Mouse (Mus musculus): ENCODE measurements around the gene Btbd1. TPM values are rescaled to one million over a fixed set of nuclear protein-coding genes. Genes with fewer than 3 reads are reported as not detected.
"Not testable (repeated sequence)": the region's sequence is repeated elsewhere in the genome, so short reads cannot be mapped to it uniquely, and the experiment has no call there.

The Btbd1 gene
- total RNA-seq, 4 experiments from 2014 or later = 97.8 to 114 (median 106) TPM

GRCm38 (mm10) chr7:81850171-81850570 lies 20.9 kb upstream of the Btbd1 start:
- no peak for DNase-seq (ENCODE audit: low spot score in 2 of 2)

GRCm38 (mm10) chr7:81849633-81850032 lies 20.4 kb upstream of the Btbd1 start:
- DNase-seq (ENCODE audit: low spot score in 2 of 2) = no peak

DNA sequence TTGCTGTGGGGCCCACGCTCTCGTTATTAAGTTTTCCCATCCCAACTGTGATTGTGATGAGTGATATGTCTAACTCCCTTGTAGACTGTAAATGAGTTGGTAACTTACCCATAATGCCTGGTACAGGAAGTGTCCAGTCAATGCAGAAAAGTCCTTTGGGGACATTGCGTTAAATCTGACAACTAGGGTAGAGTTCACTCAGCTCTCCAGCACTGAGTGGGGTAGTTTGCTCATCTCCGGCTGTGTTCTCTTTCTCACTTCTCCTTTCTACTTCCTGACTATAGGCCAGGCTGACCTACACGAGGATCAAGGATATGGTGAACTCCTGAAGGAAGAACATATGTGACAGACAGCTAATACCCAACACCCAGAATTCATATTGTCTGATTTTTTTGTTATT lies 20.0 kb upstream of the Btbd1 start:
- no peak for DNase-seq (ENCODE audit: low spot score in 2 of 2)

GRCm38 (mm10) chr7:81847777-81848176 lies 18.5 kb upstream of the Btbd1 start:
- no peak for DNase-seq (ENCODE audit: low spot score in 2 of 2)

GRCm38 (mm10) chr7:81847010-81847409 lies 17.8 kb upstream of the Btbd1 start:
- DNase-seq (ENCODE audit: low spot score in 2 of 2) = no peak

GRCm38 (mm10) chr7:81846008-81846407 lies 16.8 kb upstream of the Btbd1 start:
- no peak for DNase-seq (ENCODE audit: low spot score in 2 of 2)

DNA sequence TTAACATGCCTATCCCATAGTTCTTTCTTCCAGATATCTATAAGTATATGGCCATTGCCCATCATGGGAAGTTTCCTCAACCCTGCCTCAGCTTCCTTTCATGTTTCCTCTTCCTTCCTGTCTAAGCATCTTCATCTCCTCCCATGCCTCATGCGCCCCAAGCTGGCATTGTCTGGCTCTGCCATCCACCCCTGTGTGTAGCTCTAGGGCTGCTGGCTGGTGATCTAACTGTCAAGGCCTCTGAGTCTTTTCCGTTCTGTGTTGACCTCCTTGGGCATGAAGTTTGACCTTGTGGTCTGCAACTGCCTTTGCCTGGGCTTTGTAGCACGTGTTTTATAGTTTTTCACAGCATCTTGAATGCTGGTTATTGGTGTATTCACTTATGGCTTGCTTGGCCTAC lies 16.1 kb upstream of the Btbd1 start:
- no peak for DNase-seq (ENCODE audit: low spot score in 2 of 2)

DNA sequence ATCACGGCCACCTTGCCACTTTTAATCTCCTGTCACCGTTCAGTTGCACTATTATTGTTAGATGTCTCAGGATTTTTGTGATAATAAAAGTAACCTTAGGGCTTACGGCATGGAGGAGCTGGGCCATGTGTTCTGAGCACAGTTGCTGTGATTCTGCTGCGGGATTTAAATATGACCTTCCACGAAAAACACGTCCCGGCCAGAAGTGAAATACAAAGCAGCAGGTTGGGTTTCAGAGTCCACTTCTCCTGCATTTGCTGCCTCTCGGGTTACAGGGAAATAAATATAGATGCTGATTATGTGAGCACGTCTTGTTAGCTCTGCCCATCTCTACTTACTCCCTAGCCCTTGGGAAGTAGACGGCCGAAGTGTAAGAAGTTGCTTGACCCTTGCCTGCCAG lies 15.6 kb upstream of the Btbd1 start:
- DNase-seq (ENCODE audit: low spot score in 2 of 2) = no peak

DNA sequence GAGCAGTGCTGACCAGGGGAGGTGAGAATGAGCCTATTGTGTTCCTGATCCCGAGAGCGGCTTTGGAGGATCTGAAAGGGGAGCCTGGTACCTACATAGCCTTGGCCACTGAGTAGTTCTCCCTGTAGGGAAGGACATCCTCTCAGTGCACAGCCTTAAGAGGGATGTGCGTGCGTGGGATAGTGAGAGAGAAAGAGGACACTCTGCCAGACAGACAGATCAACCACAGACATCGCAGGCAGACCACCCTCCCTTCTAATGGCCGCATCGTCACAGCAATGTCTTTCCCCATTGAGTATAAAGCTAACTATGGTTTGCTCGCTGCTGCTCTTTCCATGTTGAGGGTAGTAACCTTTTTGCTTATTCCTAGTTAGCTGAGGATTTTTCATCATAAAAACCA lies 14.7 kb upstream of the Btbd1 start:
- no peak for DNase-seq (ENCODE audit: low spot score in 2 of 2)

DNA sequence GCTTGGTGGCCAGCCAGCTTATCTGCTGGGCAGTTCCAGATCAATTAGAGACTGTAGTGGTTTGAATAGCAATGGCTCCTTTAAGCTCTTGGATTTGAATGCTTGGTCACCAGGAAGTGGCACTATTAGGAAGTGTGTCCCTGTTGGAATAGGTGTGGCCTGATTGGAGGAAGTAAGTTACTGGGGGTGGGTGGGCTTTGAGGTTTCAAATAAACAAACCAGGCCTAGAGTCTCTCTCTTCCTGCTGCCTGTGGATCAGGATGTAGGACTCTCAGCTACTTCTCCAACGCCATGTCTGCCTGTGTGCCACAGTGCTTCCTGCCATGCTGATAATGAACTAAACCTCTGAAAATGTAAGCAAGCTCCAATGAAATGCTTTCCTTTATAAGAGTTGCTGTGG lies 13.8 kb upstream of the Btbd1 start:
- no peak for DNase-seq (ENCODE audit: low spot score in 2 of 2)

DNA sequence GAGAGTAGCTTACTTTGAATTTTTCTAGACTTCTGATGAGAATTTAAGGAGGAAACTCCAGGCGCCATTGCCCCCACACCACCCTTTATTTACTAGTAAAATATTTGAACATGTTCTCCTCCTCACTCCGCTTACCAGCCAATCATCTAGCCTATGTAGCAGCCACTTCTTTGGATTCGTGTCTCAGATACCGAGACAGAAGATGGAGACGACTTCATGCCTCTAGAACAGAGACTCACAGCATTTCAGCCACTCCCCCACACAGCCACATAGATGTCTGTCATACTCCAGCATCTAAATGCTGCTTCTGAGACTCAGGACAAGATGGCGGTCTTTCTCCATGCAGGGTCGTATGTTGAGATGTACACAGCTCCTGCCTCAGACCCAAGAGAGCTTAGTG lies 12.9 kb upstream of the Btbd1 start:
- no peak for DNase-seq (ENCODE audit: low spot score in 2 of 2)

DNA sequence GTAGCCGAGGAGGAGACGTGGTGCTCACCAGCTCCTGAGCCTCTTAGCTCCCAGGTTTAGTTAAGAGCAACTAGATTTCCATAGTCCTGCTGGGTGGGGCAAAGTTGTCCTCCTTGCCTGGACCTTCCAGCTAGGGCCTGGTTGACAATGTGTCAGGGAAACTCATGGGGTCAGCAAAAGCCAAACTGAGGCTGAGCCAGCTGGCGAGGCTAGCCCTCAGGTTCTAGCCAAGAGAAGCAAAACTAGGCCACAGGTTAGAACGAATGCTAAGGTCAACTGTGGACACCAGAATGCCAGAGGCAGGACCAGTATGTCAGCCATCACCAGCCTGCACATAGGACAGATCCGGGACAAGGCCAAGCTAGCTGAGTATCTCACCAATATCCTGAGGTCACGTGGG lies 12.2 kb upstream of the Btbd1 start:
- no peak for DNase-seq (ENCODE audit: low spot score in 2 of 2)

DNA sequence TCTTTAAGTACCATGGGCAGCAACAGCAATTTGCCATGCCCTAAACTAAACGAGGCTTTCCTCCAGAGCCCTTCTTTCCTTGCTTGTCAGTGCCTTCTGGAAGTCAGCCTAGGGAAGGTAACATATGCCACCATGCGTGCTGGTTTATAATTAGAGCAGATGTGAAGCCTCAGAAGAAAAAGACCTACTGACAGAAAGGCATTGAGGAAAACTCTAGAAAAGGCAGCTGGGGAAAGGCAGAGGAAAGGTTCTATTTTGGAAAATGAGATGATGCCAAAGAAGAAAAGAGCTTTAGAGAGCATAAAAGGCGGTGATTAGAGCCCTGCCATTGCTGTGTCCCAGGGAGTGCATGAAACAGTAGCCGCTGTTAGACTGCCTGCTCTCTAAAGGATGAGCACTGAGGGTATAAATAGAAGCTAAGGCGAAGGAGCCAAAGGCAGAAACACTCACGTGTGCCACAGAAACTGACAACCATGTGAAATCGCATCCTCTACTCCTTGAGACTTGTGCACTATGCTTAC lies 11.5 kb upstream of the Btbd1 start:
- DNase-seq (ENCODE audit: low spot score in 2 of 2) = peak in 1 of 2 experiments; percentile 32

DNA sequence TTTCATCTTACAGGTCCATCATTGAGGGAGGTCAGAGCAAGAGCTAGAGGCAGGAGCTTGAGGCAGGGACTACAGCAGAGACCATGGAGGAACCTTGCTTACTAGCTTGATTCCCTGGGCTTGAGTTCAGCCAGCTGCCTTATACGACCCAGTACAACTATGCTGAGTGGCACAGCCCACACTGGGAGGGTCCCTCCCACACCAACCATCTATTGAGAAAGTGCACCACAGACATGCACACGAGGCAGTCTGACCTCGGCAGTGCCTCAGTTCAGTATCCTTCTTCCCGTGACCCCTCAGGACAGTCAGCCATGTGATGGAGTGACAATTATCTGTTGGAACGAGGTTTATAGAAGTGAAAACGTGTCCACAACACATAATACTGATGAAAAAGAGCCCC lies 10.5 kb upstream of the Btbd1 start:
- DNase-seq (ENCODE audit: low spot score in 2 of 2) = no peak

DNA sequence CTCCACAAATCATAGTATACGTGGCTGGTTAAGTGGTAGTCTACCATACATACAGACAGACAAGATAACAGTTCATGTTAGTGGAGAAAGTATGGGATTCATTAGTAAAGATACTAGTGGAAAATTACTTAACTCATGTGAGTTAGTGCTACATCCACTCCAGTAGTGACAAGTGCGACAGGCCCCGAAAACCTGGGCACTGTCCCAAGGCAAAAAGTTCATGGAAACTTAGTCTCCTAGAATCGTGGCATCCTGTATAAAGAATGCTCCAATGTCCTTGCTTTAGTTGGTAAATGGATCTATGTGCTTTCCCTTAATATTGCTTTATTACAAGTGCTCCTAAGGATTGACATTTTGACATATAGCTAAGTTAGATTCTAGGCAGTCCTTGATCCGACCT lies 8.5 kb upstream of the Btbd1 start:
- not testable (repeated sequence) for DNase-seq (ENCODE audit: low spot score in 2 of 2)

DNA sequence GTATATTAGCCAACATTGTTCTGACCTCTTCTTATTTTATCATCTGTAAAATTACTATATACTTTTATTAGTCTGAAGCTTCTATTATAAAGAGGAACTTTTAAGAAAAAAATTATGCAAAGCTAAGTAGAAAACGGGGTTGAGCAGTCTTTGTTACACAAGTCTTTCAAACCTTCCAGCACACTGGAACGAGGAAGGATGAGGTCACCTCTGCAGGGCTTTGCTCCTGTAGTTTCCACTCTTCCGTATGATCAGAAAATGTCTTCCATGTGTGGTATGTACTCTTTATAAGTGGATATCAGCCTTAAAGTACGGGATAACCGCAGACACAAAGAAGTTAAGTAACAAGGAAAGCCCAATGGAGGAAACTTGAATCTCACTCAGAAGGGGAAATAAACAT lies 6.2 kb upstream of the Btbd1 start:
- no peak for DNase-seq (ENCODE audit: low spot score in 2 of 2)

DNA sequence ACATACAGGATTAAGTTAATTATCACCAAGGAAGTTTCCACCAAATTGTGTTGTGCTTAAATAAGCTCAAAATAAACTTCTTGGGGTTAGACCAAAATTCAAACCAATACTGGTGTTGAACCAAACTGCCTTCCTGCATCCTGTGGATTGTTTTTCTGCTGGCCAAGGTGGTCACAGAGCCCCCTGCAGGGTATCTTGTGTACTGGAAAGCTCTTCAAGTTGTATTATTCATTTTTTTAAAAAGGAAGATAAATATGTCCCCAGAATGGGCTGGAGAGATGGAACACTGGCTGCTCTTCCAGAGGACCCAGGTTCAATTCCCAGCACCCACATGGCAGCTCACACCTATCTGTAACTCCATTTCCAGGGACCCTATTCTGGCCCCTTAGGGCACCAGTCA lies 5.6 kb upstream of the Btbd1 start:
- DNase-seq (ENCODE audit: low spot score in 2 of 2) = no peak

GRCm38 (mm10) chr7:81828681-81829378 lies 401 bp downstream of the Btbd1 start:
- DNase-seq (ENCODE audit: low spot score in 2 of 2) = peak; percentile 30 to 41

DNA sequence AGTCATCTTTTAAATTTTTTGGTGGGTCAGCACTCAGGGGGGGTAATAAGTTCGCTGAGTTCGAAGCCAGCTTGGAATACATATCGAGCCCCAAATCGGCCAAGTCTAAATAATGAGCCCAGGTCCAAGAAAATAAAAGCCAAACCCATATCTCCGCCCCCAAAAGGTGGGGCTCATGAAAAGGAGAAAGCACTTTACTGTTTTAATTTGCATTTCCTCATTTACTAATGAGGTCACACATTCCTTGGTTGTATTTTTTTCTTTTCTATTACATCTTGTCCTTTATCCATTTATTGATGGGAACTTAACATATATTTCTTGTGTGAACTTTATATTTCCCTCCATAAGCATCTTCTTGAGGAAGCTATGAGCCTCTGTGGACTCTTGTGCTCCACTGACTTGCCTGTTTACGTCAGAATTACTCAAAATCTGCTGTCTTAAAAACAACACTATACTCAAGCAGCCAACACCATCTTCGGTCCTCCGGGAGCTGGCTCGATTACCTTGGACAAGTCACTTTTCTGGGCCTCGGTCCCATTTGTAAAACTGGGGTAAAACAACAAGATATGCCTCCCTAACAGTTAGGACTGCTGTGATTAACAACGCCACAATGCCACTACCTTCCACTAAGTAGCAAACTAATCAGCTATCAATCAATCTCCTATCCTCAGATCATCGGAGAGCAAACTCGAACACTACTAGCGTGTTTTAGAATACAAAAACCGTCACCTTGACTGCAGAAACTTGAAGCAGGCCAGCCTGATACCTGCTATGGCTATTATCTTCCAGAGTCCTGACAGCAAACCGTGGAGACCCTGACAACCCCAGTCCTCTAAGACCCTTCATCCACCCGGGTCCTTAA lies 1.2 kb downstream of the Btbd1 start:
- no peak for DNase-seq (ENCODE audit: low spot score in 2 of 2)

DNA sequence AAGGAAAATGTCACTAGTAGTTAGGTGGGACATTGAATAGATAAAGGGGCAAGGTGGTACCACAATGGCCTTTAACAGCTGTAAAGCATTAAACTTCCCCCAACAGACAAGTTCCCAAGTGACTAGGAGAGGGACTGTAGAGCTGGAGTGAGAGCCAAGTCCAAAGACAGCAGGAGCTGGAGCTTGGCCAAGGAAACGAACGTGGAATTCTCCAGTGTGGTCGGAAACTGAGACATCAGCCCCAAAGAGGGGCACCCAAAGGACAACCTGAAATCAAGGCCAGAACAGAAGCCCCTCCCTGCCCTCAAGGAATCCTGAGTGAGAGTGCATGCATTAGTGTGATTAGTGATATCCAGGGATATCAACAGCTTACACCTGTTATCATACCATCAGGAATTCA lies 3.9 kb downstream of the Btbd1 start:
- DNase-seq (ENCODE audit: low spot score in 2 of 2) = no peak

GRCm38 (mm10) chr7:81824906-81825305 lies 4.3 kb downstream of the Btbd1 start:
- no peak for DNase-seq (ENCODE audit: low spot score in 2 of 2)

GRCm38 (mm10) chr7:81806067-81806466 lies 23.2 kb downstream of the Btbd1 start:
- DNase-seq (ENCODE audit: low spot score in 2 of 2) = no peak

All from layer of hippocampus, adult 8-10 months (tissue).